Mouse (Mus musculus) liver, adult 2 months (tissue): ENCODE results near the gene G3bp2.

Experiments used
- CTCF ChIP-seq: fragments of 200-500 bp; IDR thresholded peaks from 2 replicates; pipeline ENCODE4 v1.5.1; 2011; ENCODE audit warnings: low read depth, low read length, control low read depth
- POLR2A ChIP-seq: fragments of 200-500 bp; IDR thresholded peaks from 2 replicates; pipeline ENCODE4 v1.6.1; 2011; ENCODE audit warnings: low read length, control low read depth; ENCODE audit not compliant: insufficient read depth; ENCODE audit errors: extremely low read depth

GRCm38 (mm10) chr5:92127141-92127625 lies 43.7 kb upstream of the G3bp2 start:
- TF ChIP-seq POLR2A, result no peak
- TF ChIP-seq CTCF, result no peak
